Mouse (Mus musculus): ENCODE measurements around the gene Kazn.

Kazn gene

GRCm38 (mm10) chr4:142077572-142078271 is 161.5 kb downstream of the Kazn start:
- no peak for DNase-seq (ENCODE audit: low spot score in 2 of 2)

- no peak for DNase-seq (ENCODE audit: low spot score in 2 of 2)
Observed at GRCm38 (mm10) chr4:142076883-142077282, 162.3 kb downstream of the Kazn start.

GRCm38 (mm10) chr4:142075931-142076330 is 163.3 kb downstream of the Kazn start:
- no peak for DNase-seq (ENCODE audit: low spot score in 2 of 2)

GRCm38 (mm10) chr4:142074060-142074732 is 165.0 kb downstream of the Kazn start:
- no peak for DNase-seq (ENCODE audit: low spot score in 2 of 2)

GRCm38 (mm10) chr4:142071243-142071991 is 167.8 kb downstream of the Kazn start:
- DNase-seq (ENCODE audit: low spot score in 2 of 2) = no peak

- no peak for DNase-seq (ENCODE audit: low spot score in 2 of 2)
Observed at GRCm38 (mm10) chr4:142070840-142071239, 168.4 kb downstream of the Kazn start.

GRCm38 (mm10) chr4:142068899-142069812 is 170.0 kb downstream of the Kazn start:
- DNase-seq (ENCODE audit: low spot score in 2 of 2) = no peak

GRCm38 (mm10) chr4:142066576-142066975 is 172.6 kb downstream of the Kazn start:
- DNase-seq (ENCODE audit: low spot score in 2 of 2) = no peak

GRCm38 (mm10) chr4:142065835-142066234 is 173.4 kb downstream of the Kazn start:
- no peak for DNase-seq (ENCODE audit: low spot score in 2 of 2)

- DNase-seq (ENCODE audit: low spot score in 2 of 2) = no peak
Observed at GRCm38 (mm10) chr4:142065270-142065669, 173.9 kb downstream of the Kazn start.

GRCm38 (mm10) chr4:142064582-142065228 is 174.5 kb downstream of the Kazn start:
- no peak for DNase-seq (ENCODE audit: low spot score in 2 of 2)

GRCm38 (mm10) chr4:142063057-142063534 is 176.1 kb downstream of the Kazn start:
- DNase-seq (ENCODE audit: low spot score in 2 of 2) = no peak

GRCm38 (mm10) chr4:142061485-142062240 is 177.5 kb downstream of the Kazn start:
- no peak for DNase-seq (ENCODE audit: low spot score in 2 of 2)

- DNase-seq (ENCODE audit: low spot score in 2 of 2) = no peak
Observed at GRCm38 (mm10) chr4:142060455-142061378, 178.5 kb downstream of the Kazn start.

GRCm38 (mm10) chr4:142059841-142060193 is 179.4 kb downstream of the Kazn start:
- DNase-seq (ENCODE audit: low spot score in 2 of 2) = no peak

GRCm38 (mm10) chr4:142059113-142059840 is 179.9 kb downstream of the Kazn start:
- DNase-seq (ENCODE audit: low spot score in 2 of 2) = no peak

- no peak for DNase-seq (ENCODE audit: low spot score in 2 of 2)
Observed at GRCm38 (mm10) chr4:142057529-142058216, 181.5 kb downstream of the Kazn start.

GRCm38 (mm10) chr4:142055600-142055999 is 183.6 kb downstream of the Kazn start:
- no peak for DNase-seq (ENCODE audit: low spot score in 2 of 2)
